Mouse (Mus musculus) forebrain, embryonic 15.5 days (tissue): Measurements from ENCODE around the gene Espnl. TPM values are rescaled to one million over a fixed set of nuclear protein-coding genes. Genes with fewer than 3 reads are reported as not detected.

Source experiments
- ATAC-seq: fragments of 200-750 bp; cut with Nextera tagmentation; replicated peaks from 2 replicates; pipeline ENCODE4 v1.8.0; 2017; ENCODE audit warnings: mild to moderate bottlenecking, moderate TSS enrichment, moderate library complexity
- H3K27ac ChIP-seq: fragments of 300-500 bp; sonication (generic); replicated peaks from 2 replicates; pipeline ENCODE4 v1.5.1; 2015; ENCODE audit warnings: mild to moderate bottlenecking, inconsistent platforms
- H3K27me3 ChIP-seq: fragments of 300-500 bp; sonication (generic); 2 replicates; pipeline ENCODE4 v1.6.1; 2015; ENCODE audit warnings: inconsistent platforms
- H3K36me3 ChIP-seq: fragments of 300-500 bp; sonication (generic); 2 replicates; pipeline ENCODE4 v1.6.1; 2015; ENCODE audit warnings: mild to moderate bottlenecking, inconsistent platforms
- H3K4me1 ChIP-seq: fragments of 300-500 bp; sonication (generic); 2 replicates; pipeline ENCODE4 v1.6.1; 2015; ENCODE audit warnings: inconsistent platforms
- H3K4me2 ChIP-seq: fragments of 300-500 bp; sonication (generic); replicated peaks from 2 replicates; pipeline ENCODE4 v1.6.1; 2015; ENCODE audit warnings: mild to moderate bottlenecking, inconsistent platforms
- H3K4me3 ChIP-seq: fragments of 300-500 bp; sonication (generic); 2 replicates; pipeline ENCODE4 v1.5.1; 2015; ENCODE audit warnings: mild to moderate bottlenecking, inconsistent platforms
- H3K9ac ChIP-seq: fragments of 300-500 bp; sonication (generic); replicated peaks from 2 replicates; pipeline ENCODE4 v1.6.1; 2015; ENCODE audit warnings: mild to moderate bottlenecking, inconsistent platforms
- H3K9me3 ChIP-seq: fragments of 300-500 bp; sonication (generic); 2 replicates; pipeline ENCODE4 v1.6.1; 2016; ENCODE audit warnings: inconsistent platforms
- WGBS: fragments of 180-500 bp; shearing (Covaris S2); methylation state at CpG from one replicate; pipeline ENCODE4 v1.1.7; 2015; ENCODE audit warnings: mixed read lengths; 5-methylcytosine and 5-hydroxymethylcytosine counted together
- polyA plus RNA-seq: library from polyadenylated mRNA; unstranded; fragments of >200 nt; fragmentation: Nextera tagmentation; extraction: Ambion mirVana; gene quantifications from 2 replicates; pipeline ENCODE4 v1.2.1, GENCODE M21; 2015

Espnl gene
- 0.06 and 0.10 TPM in 2 replicates for polyA plus RNA-seq

- Histone ChIP-seq H3K4me2 (no peak within 1 kb of the TSS), H3K27ac (no peak within 1 kb of the TSS), H3K9ac (no peak within 1 kb of the TSS), H3K9me3 (no peaks in the 10 kb centered on the region), H3K36me3 (no peaks in the 10 kb centered on the region), H3K27me3 (no peaks in the 10 kb centered on the region), H3K4me3 (no peak within 1 kb of the TSS), H3K4me1 (no peaks in the 10 kb centered on the region)
- ATAC-seq: no peak
- WGBS: 83% methylated on average over 19 of the region's 19 CpGs
Observed at GRCm38 (mm10) chr1:91321760-91322438, at the start of gene Espnl. Gene Espnl (plus strand): TSS chr1:91322075.

DNA sequence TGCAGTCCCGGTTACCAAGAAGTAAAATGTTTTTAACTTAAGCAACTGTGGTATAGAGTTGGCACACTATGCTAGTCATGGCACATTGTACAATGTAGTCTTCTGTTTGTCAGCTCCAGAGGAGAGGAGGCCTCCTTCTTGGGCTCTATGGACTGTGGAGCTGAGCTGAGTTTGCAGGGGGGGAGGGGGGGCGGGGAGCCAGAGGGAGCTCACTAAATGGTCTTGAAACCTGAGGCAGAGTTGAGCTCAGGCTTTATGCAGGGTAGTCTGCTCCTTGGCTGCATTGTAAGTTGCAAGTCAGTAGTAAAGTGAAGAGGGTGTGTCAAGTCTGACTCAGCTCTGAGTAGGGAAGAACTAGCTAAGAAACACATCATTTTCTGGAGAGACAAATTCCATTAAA lies 49.6 kb upstream of the Espnl start:
- no peak overlapping the region for H3K27ac ChIP-seq
- H3K36me3 ChIP-seq: peaks cover 15% of the 10 kb centered on the region
- no peaks in the 10 kb centered on the region for H3K27me3 ChIP-seq
- ATAC-seq: no peak
- H3K9me3 ChIP-seq: no peaks in the 10 kb centered on the region
- no peak overlapping the region for H3K4me3 ChIP-seq
- no peaks in the 10 kb centered on the region for H3K4me1 ChIP-seq
- H3K4me2 ChIP-seq: no peak overlapping the region
- H3K9ac ChIP-seq: no peak overlapping the region
- WGBS: 80% methylated on average over 2 of the region's 2 CpGs

- WGBS: 93% methylated on average over 4 of the region's 4 CpGs
- H3K4me1 ChIP-seq: no peaks in the 10 kb centered on the region
- H3K27me3 ChIP-seq: no peaks in the 10 kb centered on the region
- no peak overlapping the region for H3K4me2 ChIP-seq
- H3K9me3 ChIP-seq: no peaks in the 10 kb centered on the region
- peaks cover 39% of the 10 kb centered on the region for H3K36me3 ChIP-seq
- no peak overlapping the region for H3K9ac ChIP-seq
- no peak overlapping the region for H3K27ac ChIP-seq
- H3K4me3 ChIP-seq: no peak overlapping the region
- ATAC-seq: no peak
Observed at GRCm38 (mm10) chr1:91276581-91276980, 45.3 kb upstream of the Espnl start.

DNA sequence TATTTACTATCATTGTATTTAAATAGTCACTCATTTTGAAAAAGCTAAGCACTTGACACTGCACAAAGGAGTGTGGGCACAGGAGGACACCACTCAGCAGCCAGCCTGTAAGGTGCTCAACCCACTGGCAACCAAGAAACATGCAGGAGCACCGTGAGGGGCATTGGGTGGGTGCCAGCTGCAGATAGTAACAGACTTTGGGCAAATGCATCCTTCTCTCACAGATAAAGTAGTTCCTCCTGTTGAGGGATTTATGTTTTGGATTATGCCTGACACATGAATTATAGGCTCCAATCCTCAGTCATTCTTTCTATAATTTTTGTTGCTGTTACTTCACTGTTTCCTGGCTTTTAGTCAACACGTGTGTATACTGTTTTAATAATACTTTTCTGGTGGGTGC lies 44.4 kb upstream of the Espnl start:
- WGBS: 86% methylated on average over 2 of the region's 2 CpGs
- H3K4me3 ChIP-seq: no peak overlapping the region
- no peak overlapping the region for H3K9ac ChIP-seq
- no peaks in the 10 kb centered on the region for H3K4me1 ChIP-seq
- H3K36me3 ChIP-seq: peaks cover 39% of the 10 kb centered on the region
- H3K27me3 ChIP-seq: no peaks in the 10 kb centered on the region
- H3K27ac ChIP-seq: no peak overlapping the region
- no peak overlapping the region for H3K4me2 ChIP-seq
- no peak for ATAC-seq
- no peaks in the 10 kb centered on the region for H3K9me3 ChIP-seq

DNA sequence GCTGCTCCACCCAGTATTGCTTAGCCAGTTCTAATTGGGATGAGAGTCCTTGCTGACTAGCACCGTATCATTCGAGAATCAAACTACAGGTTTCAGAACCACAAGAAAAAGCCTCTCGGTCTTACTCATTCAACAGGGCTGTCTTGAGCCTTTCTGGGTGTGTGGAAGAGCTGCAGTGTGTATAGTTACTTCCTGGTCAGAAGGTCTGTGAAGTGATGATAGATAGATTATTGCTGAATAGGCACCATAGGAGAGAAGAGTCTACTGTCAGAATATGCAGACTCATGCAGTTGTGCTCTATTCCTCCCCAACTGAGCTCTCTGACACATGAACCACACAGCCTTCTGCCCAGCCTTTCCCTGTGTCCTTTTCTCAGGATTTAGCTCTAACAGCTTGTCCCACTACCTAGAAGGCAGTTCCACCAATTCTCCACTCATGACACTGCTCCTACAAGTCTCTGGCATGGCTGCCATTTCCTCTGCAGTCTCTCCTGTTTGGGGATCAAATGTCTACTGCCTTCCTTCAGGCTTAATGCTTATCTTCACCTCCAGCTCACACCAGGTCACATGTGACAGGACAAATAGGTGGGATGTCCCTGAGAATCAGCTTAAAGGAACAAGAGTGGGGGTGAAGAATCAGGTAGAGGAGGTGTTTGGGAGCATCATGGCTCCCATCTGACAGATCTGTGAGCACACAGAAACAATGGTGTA lies 43.3 kb upstream of the Espnl start:
- WGBS: 93% methylated on average over 3 of the region's 3 CpGs
- Histone ChIP-seq H3K27me3 (no peaks in the 10 kb centered on the region), H3K36me3 (peaks cover 39% of the 10 kb centered on the region), H3K27ac (no peak overlapping the region), H3K4me1 (no peaks in the 10 kb centered on the region), H3K9ac (no peak overlapping the region), H3K9me3 (no peaks in the 10 kb centered on the region), H3K4me2 (no peak overlapping the region), H3K4me3 (no peak overlapping the region)
- ATAC-seq: no peak

GRCm38 (mm10) chr1:91279126-91279525 lies 42.7 kb upstream of the Espnl start:
- H3K9me3 ChIP-seq: no peaks in the 10 kb centered on the region
- no peaks in the 10 kb centered on the region for H3K4me1 ChIP-seq
- no peak overlapping the region for H3K4me3 ChIP-seq
- 86% methylated on average over 1 of the region's 1 CpGs for WGBS
- no peak for ATAC-seq
- no peaks in the 10 kb centered on the region for H3K27me3 ChIP-seq
- H3K9ac ChIP-seq: no peak overlapping the region
- H3K4me2 ChIP-seq: no peak overlapping the region
- peaks cover 39% of the 10 kb centered on the region for H3K36me3 ChIP-seq
- no peak overlapping the region for H3K27ac ChIP-seq

- 100% methylated on average over 1 of the region's 1 CpGs for WGBS
- no peak overlapping the region for H3K4me3 ChIP-seq
- no peaks in the 10 kb centered on the region for H3K27me3 ChIP-seq
- peaks cover 36% of the 10 kb centered on the region for H3K36me3 ChIP-seq
- no peaks in the 10 kb centered on the region for H3K4me1 ChIP-seq
- no peak overlapping the region for H3K27ac ChIP-seq
- no peak overlapping the region for H3K9ac ChIP-seq
- no peak overlapping the region for H3K4me2 ChIP-seq
- no peak for ATAC-seq
- no peaks in the 10 kb centered on the region for H3K9me3 ChIP-seq
Observed at GRCm38 (mm10) chr1:91282582-91282981, 39.3 kb upstream of the Espnl start.

DNA sequence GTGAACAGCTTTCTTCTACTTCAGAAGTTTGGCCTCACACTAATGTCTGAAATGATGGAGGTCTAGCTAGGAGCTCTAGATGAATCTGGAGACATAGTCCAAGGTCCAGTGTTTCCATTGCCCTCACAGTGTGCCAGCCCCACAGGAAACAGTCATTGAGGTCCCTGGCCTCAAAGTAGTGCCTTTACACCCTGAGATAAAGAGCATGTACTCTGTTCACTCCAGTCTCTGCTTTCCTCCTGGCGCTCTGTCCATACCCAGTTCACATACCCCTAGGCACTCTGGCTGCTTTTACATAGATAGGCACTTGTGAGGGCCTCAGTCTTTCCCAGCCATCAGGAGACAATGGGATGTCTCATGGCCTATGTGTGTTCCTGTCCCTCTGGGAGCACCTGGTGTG lies 32.5 kb upstream of the Espnl start:
- Histone ChIP-seq H3K27ac (no peak overlapping the region), H3K4me2 (no peak overlapping the region), H3K27me3 (no peaks in the 10 kb centered on the region), H3K4me3 (no peak overlapping the region), H3K9ac (no peak overlapping the region), H3K9me3 (no peaks in the 10 kb centered on the region), H3K36me3 (peaks cover 22% of the 10 kb centered on the region; the same call in 1 of the 2 replicates), H3K4me1 (no peaks in the 10 kb centered on the region)
- ATAC-seq: no peak
- WGBS: 96% methylated on average over 1 of the region's 1 CpGs

DNA sequence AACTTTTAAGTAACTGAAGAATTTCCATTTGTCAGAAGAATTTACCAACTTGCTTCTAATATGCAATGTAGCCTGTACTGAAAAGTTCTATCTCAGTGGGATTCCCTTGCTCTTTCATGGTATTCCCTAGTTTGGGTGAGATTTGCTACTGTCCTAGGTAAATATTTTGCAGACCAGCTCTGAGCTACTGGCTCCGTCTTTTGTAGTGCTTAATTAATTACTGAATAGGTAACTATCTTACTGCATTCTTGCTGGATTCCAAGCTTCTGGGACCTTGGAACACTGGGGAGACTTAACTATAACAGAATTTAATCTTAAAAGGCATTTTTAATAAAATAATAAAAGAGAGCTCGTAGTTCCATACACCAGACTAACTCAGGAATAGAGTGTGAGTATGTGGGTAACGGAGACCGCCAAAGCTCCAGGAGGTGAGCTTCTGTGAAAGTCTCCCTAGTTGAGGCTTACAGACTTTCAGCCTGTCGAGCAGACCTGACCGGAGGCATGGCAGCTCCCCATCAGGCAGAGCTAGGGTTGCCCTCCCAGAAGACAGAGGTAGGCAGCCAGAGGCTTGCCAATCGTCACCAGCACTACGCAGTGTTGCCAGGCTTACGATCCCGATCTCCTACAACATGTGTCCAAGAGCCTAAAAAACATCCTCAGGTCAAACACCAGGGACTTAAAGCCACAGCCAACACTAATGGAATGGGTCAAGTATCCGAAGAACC lies 29.6 kb upstream of the Espnl start:
- H3K36me3 ChIP-seq: peaks cover 7% of the 10 kb centered on the region; the same call in 1 of the 2 replicates
- 91% methylated on average over 11 of the region's 11 CpGs for WGBS
- ATAC-seq: no peak

GRCm38 (mm10) chr1:91295544-91295943 lies 26.3 kb upstream of the Espnl start:
- WGBS: 93% methylated on average over 6 of the region's 6 CpGs
- Histone ChIP-seq H3K27me3 (no peaks in the 10 kb centered on the region), H3K4me2 (no peak overlapping the region), H3K4me1 (peaks cover 12% of the 10 kb centered on the region), H3K27ac (no peak overlapping the region), H3K4me3 (no peak overlapping the region), H3K36me3 (no peaks in the 10 kb centered on the region), H3K9me3 (no peaks in the 10 kb centered on the region), H3K9ac (no peak overlapping the region)
- no peak for ATAC-seq

More for the DNA sequence above, 29.6 kb upstream of the Espnl start:
- no peak overlapping the region for H3K27ac ChIP-seq
- no peak overlapping the region for H3K4me3 ChIP-seq
- no peak overlapping the region for H3K4me2 ChIP-seq
- H3K27me3 ChIP-seq: no peaks in the 10 kb centered on the region
- H3K9me3 ChIP-seq: no peaks in the 10 kb centered on the region
- no peak overlapping the region for H3K9ac ChIP-seq
- H3K4me1 ChIP-seq: no peaks in the 10 kb centered on the region

- Histone ChIP-seq H3K27me3 (no peaks in the 10 kb centered on the region), H3K4me1 (peaks cover 12% of the 10 kb centered on the region), H3K4me3 (peak within 1 kb of the TSS; percentile 83), H3K4me2 (peak within 1 kb of the TSS; percentile 77), H3K27ac (0 out of 2 replicates have a peak within 1 kb of the TSS, but pooled peaks have one; percentile 17), H3K36me3 (no peaks in the 10 kb centered on the region), H3K9ac (peak within 1 kb of the TSS; percentile 77), H3K9me3 (no peaks in the 10 kb centered on the region)
- ATAC-seq: peak; percentile 100
- WGBS: under 1% methylated on average over 63 of the region's 65 CpGs
Observed at GRCm38 (mm10) chr1:91297799-91298744, 23.8 kb upstream of the Espnl start, which contains the start of gene Scly. Gene Scly (plus strand): TSS chr1:91298338.
